Mouse (Mus musculus): Measurements from ENCODE around the gene Commd1. TPM values are rescaled to one million over a fixed set of nuclear protein-coding genes. Genes with fewer than 3 reads are reported as not detected.

Commd1 gene
- total and polyA plus RNA-seq, 2 experiments from 2014 or later = 11.6 to 242 TPM

GRCm38 (mm10) chr11:22937716-22938316, 44.4 kb downstream of the Commd1 start:
- Histone ChIP-seq H3K27me3 (ENCODE audit: insufficient read depth, low read length) (no peaks in the 10 kb centered on the region), H3K27ac (no peak overlapping the region), H3K36me3 (ENCODE audit: insufficient read depth, low read length) (no peaks in the 10 kb centered on the region), H3K4me3 (ENCODE audit: low read length) (no peak overlapping the region), H3K4me1 (ENCODE audit: insufficient read depth, low read length) (no peaks in the 10 kb centered on the region), H3K4me2 (ENCODE audit: low read depth, low read length) (no peak overlapping the region), H3K9me3 (ENCODE audit: low read length) (no peaks in the 10 kb centered on the region), H3K9ac (replicated peaks; ENCODE audit: low read length) (no peak overlapping the region)
- WGBS = 90% methylated on average over 4 of the region's 4 CpGs
- no peak for TF ChIP-seq CTCF (IDR thresholded peaks at IDR 0.05; ENCODE audit: low read depth)
- ATAC-seq = no peak
- DNase-seq (ENCODE audit: low spot score) = no peak

GRCm38 (mm10) chr11:22936446-22937125, 45.6 kb downstream of the Commd1 start:
- Histone ChIP-seq H3K4me1 (ENCODE audit: insufficient read depth, low read length) (no peaks in the 10 kb centered on the region), H3K27me3 (ENCODE audit: insufficient read depth, low read length) (no peaks in the 10 kb centered on the region), H3K4me2 (ENCODE audit: low read depth, low read length) (no peak overlapping the region), H3K36me3 (ENCODE audit: insufficient read depth, low read length) (no peaks in the 10 kb centered on the region), H3K9ac (replicated peaks; ENCODE audit: low read length) (no peak overlapping the region), H3K27ac (no peak overlapping the region), H3K4me3 (ENCODE audit: low read length) (no peak overlapping the region), H3K9me3 (ENCODE audit: low read length) (no peaks in the 10 kb centered on the region)
- DNase-seq (ENCODE audit: low spot score) (no peak), ATAC-seq (no peak)
- 48% methylated on average over 5 of the region's 5 CpGs for WGBS
- TF ChIP-seq CTCF (IDR thresholded peaks at IDR 0.05; ENCODE audit: low read depth) = no peak

- Histone ChIP-seq H3K27ac (no peak overlapping the region), H3K9ac (replicated peaks; ENCODE audit: low read length) (no peak overlapping the region), H3K9me3 (ENCODE audit: low read length) (no peaks in the 10 kb centered on the region), H3K4me3 (ENCODE audit: low read length) (no peak overlapping the region), H3K27me3 (ENCODE audit: insufficient read depth, low read length) (no peaks in the 10 kb centered on the region), H3K4me1 (ENCODE audit: insufficient read depth, low read length) (no peaks in the 10 kb centered on the region), H3K4me2 (ENCODE audit: low read depth, low read length) (no peak overlapping the region), H3K36me3 (ENCODE audit: insufficient read depth, low read length) (no peaks in the 10 kb centered on the region)
- TF ChIP-seq CTCF (IDR thresholded peaks at IDR 0.05; ENCODE audit: low read depth) = no peak
- ATAC-seq (no peak), DNase-seq (ENCODE audit: low spot score) (no peak)
Observed at GRCm38 (mm10) chr11:22932167-22932566, 50.0 kb downstream of the Commd1 start.

- H3K9me3 ChIP-seq (ENCODE audit: low read length) = no peaks in the 10 kb centered on the region
- ATAC-seq = no peak
- no peak overlapping the region for H3K4me3 ChIP-seq (ENCODE audit: low read length)
- H3K36me3 ChIP-seq (ENCODE audit: insufficient read depth, low read length) = no peaks in the 10 kb centered on the region
- DNase-seq (ENCODE audit: low spot score) = no peak
- no peak overlapping the region for H3K9ac ChIP-seq (replicated peaks; ENCODE audit: low read length)
- no peak overlapping the region for H3K27ac ChIP-seq
- no peak overlapping the region for H3K4me2 ChIP-seq (ENCODE audit: low read depth, low read length)
- TF ChIP-seq CTCF (IDR thresholded peaks at IDR 0.05; ENCODE audit: low read depth) = no peak
- no peaks in the 10 kb centered on the region for H3K4me1 ChIP-seq (ENCODE audit: insufficient read depth, low read length)
- no peaks in the 10 kb centered on the region for H3K27me3 ChIP-seq (ENCODE audit: insufficient read depth, low read length)
- 96% methylated on average over 2 of the region's 2 CpGs for WGBS
Observed at GRCm38 (mm10) chr11:22931320-22931905, 50.8 kb downstream of the Commd1 start.

GRCm38 (mm10) chr11:22930129-22930528, 52.1 kb downstream of the Commd1 start:
- H3K27ac ChIP-seq = no peak overlapping the region
- TF ChIP-seq CTCF (IDR thresholded peaks at IDR 0.05; ENCODE audit: low read depth) = no peak
- H3K27me3 ChIP-seq (ENCODE audit: insufficient read depth, low read length) = no peaks in the 10 kb centered on the region
- H3K9me3 ChIP-seq (ENCODE audit: low read length) = no peaks in the 10 kb centered on the region
- H3K9ac ChIP-seq (replicated peaks; ENCODE audit: low read length) = no peak overlapping the region
- no peak overlapping the region for H3K4me2 ChIP-seq (ENCODE audit: low read depth, low read length)
- DNase-seq (ENCODE audit: low spot score) (no peak), ATAC-seq (no peak)
- 48% methylated on average over 2 of the region's 2 CpGs for WGBS
- H3K36me3 ChIP-seq (ENCODE audit: insufficient read depth, low read length) = no peaks in the 10 kb centered on the region
- no peak overlapping the region for H3K4me3 ChIP-seq (ENCODE audit: low read length)
- no peaks in the 10 kb centered on the region for H3K4me1 ChIP-seq (ENCODE audit: insufficient read depth, low read length)

- no peak overlapping the region for H3K9ac ChIP-seq (replicated peaks; ENCODE audit: low read length)
- H3K36me3 ChIP-seq (ENCODE audit: insufficient read depth, low read length) = no peaks in the 10 kb centered on the region
- DNase-seq (ENCODE audit: low spot score) = no peak
Observed at GRCm38 (mm10) chr11:22928586-22929169, 53.5 kb downstream of the Commd1 start.

More at GRCm38 (mm10) chr11:22928586-22929169, 53.5 kb downstream of the Commd1 start:
- Histone ChIP-seq H3K4me2 (ENCODE audit: low read depth, low read length) (no peak overlapping the region), H3K27ac (no peak overlapping the region), H3K27me3 (ENCODE audit: insufficient read depth, low read length) (no peaks in the 10 kb centered on the region), H3K9me3 (ENCODE audit: low read length) (no peaks in the 10 kb centered on the region), H3K4me3 (ENCODE audit: low read length) (no peak overlapping the region), H3K4me1 (ENCODE audit: insufficient read depth, low read length) (no peaks in the 10 kb centered on the region)
- no peak for ATAC-seq
- WGBS = 83% methylated on average over 8 of the region's 8 CpGs
- TF ChIP-seq CTCF (IDR thresholded peaks at IDR 0.05; ENCODE audit: low read depth) = no peak

All from hindbrain, postnatal 0 days (tissue).